Mouse (Mus musculus) CH12.LX (cell line): Measurements from ENCODE around the gene Zbtb11. TPM values are rescaled to one million over a fixed set of nuclear protein-coding genes. Genes with fewer than 3 reads are reported as not detected.

Experiments
- DNase-seq: peaks from one replicate; pipeline ENCODE4 v3.0.0-alpha.2; 2013; ENCODE audit errors: extremely low read depth
- H3K27ac ChIP-seq: 2 replicates; pipeline ENCODE4 v1.5.1; 2012; ENCODE audit warnings: low read depth, mild to moderate bottlenecking, control low read depth, moderate library complexity; ENCODE audit not compliant: insufficient read depth
- H3K27me3 ChIP-seq: replicated peaks from 2 replicates; pipeline ENCODE3; 2012; ENCODE audit warnings: inconsistent platforms
- H3K36me3 ChIP-seq, 2 experiments: replicated peaks in 1 of 2; 2 replicates each; pipeline versions ENCODE3 to v1.6.1; 2012; ENCODE audit warnings: inconsistent platforms in 1 of 2, low read length in 1 of 2, mild to moderate bottlenecking in 1 of 2, mixed read lengths in 1 of 2, moderate library complexity in 1 of 2; ENCODE audit not compliant: control insufficient read depth in 1 of 2, insufficient read depth in 1 of 2
- H3K4me1 ChIP-seq, 2 experiments: 2 replicates each; pipeline ENCODE4 v1.6.1; 2012; ENCODE audit warnings: inconsistent platforms in 1 of 2, moderate library complexity in 1 of 2; ENCODE audit not compliant: insufficient read depth in 2 of 2, control insufficient read depth in 1 of 2
- H3K4me2 ChIP-seq: 2 replicates; pipeline ENCODE4 v1.6.1; 2012; ENCODE audit warnings: low read depth, mild to moderate bottlenecking, control low read depth; ENCODE audit not compliant: poor library complexity, insufficient read depth, severe bottlenecking
- H3K4me3 ChIP-seq, 3 experiments: fragments of 150-350 bp in 1 of 3; sonication (generic) in 1 of 3; replicated peaks in 1 of 3; 2 replicates each; pipeline versions ENCODE3 to v1.5.1; 2011 to 2012; ENCODE audit warnings: low read depth in 2 of 3, low read length in 2 of 3, mild to moderate bottlenecking in 2 of 3, moderate library complexity in 2 of 3, control low read depth in 1 of 3, improper control_type of control experiment in 1 of 3, inconsistent platforms in 1 of 3, mixed read lengths in 1 of 3; ENCODE audit not compliant: poor library complexity in 1 of 3
- H3K79me2 ChIP-seq: replicated peaks from 2 replicates; pipeline ENCODE4 v1.6.1; 2012; ENCODE audit warnings: mild to moderate bottlenecking, moderate library complexity; ENCODE audit not compliant: control insufficient read depth, poor library complexity, insufficient read depth, severe bottlenecking; ENCODE audit errors: extremely low read depth
- H3K9ac ChIP-seq: 2 replicates; pipeline ENCODE4 v1.6.1; 2012; ENCODE audit warnings: low read depth, mild to moderate bottlenecking, control low read depth, moderate library complexity; ENCODE audit not compliant: insufficient read depth
- H3K9me3 ChIP-seq: replicated peaks from 2 replicates; pipeline ENCODE3; 2012; ENCODE audit warnings: low read length, inconsistent platforms, mixed read lengths
- BHLHE40 ChIP-seq: IDR thresholded peaks from 2 replicates; pipeline ENCODE4 v1.6.1; 2011; ENCODE audit warnings: mild to moderate bottlenecking, low read depth, low read length, improper control_type of control experiment
- CHD1 ChIP-seq: IDR thresholded peaks from 2 replicates; pipeline ENCODE4 v1.6.1; 2012; ENCODE audit warnings: low read depth, low read length, improper control_type of control experiment, inconsistent platforms
- CHD2 ChIP-seq: IDR thresholded peaks from 2 replicates; pipeline ENCODE4 v1.6.1; 2011; ENCODE audit warnings: low read length, improper control_type of control experiment
- CTCF ChIP-seq, 2 experiments: IDR thresholded peaks in 1 of 2; conservative IDR thresholded peaks in 1 of 2; 2 replicates each; pipeline ENCODE4 v1.5.1; 2011 to 2012; ENCODE audit warnings: low read depth in 2 of 2, low read length in 2 of 2, improper control_type of control experiment in 1 of 2, inconsistent platforms in 1 of 2, mild to moderate bottlenecking in 1 of 2, moderate library complexity in 1 of 2
- E2F4 ChIP-seq: IDR thresholded peaks from 2 replicates; pipeline ENCODE4 v1.6.1; 2011; ENCODE audit warnings: low read depth, low read length, improper control_type of control experiment; ENCODE audit not compliant: insufficient replicate concordance
- ELF1 ChIP-seq: IDR thresholded peaks from 2 replicates; pipeline ENCODE4 v1.6.1; 2014; ENCODE audit warnings: low read depth, mild to moderate bottlenecking, inconsistent platforms, low read length, improper control_type of control experiment
- EP300 ChIP-seq: IDR thresholded peaks from 2 replicates; pipeline ENCODE4 v1.6.1; 2011; ENCODE audit warnings: low read length, improper control_type of control experiment
- ETS1 ChIP-seq: conservative IDR thresholded peaks from 2 replicates; pipeline ENCODE4 v1.6.1; 2012; ENCODE audit warnings: low read depth, mild to moderate bottlenecking, inconsistent platforms, low read length, improper control_type of control experiment, moderate library complexity
- GABPA ChIP-seq: IDR thresholded peaks from 2 replicates; pipeline ENCODE4 v1.6.1; 2012; ENCODE audit warnings: low read depth, low read length, improper control_type of control experiment, inconsistent platforms; ENCODE audit not compliant: insufficient replicate concordance
- HCFC1 ChIP-seq: IDR thresholded peaks from 2 replicates; pipeline ENCODE4 v1.6.1; 2012; ENCODE audit warnings: low read depth, mild to moderate bottlenecking, inconsistent platforms, low read length, improper control_type of control experiment
- IRF4 ChIP-seq: IDR thresholded peaks from 2 replicates; pipeline ENCODE4 v1.6.1; 2014; ENCODE audit warnings: low read depth, mild to moderate bottlenecking, inconsistent platforms, low read length, improper control_type of control experiment
- JUN ChIP-seq: IDR thresholded peaks from 2 replicates; pipeline ENCODE4 v1.6.1; 2011; ENCODE audit warnings: low read depth, mild to moderate bottlenecking, low read length, improper control_type of control experiment, moderate library complexity; ENCODE audit not compliant: insufficient read depth
- JUND ChIP-seq: conservative IDR thresholded peaks from 2 replicates; pipeline ENCODE4 v1.6.1; 2011; ENCODE audit warnings: low read depth, low read length, improper control_type of control experiment
- KAT2A ChIP-seq: IDR thresholded peaks from 2 replicates; pipeline ENCODE4 v1.6.1; 2012; ENCODE audit warnings: low read length, improper control_type of control experiment, inconsistent platforms; ENCODE audit not compliant: insufficient replicate concordance
- MAFK ChIP-seq: IDR thresholded peaks from 2 replicates; pipeline ENCODE4 v1.6.1; 2011; ENCODE audit warnings: low read length, improper control_type of control experiment; ENCODE audit not compliant: insufficient replicate concordance
- MAX ChIP-seq: IDR thresholded peaks from 2 replicates; pipeline ENCODE4 v1.6.1; 2011; ENCODE audit warnings: low read length, improper control_type of control experiment
- MAZ ChIP-seq: IDR thresholded peaks from 2 replicates; pipeline ENCODE4 v1.6.1; 2012; ENCODE audit warnings: low read depth, mild to moderate bottlenecking, inconsistent platforms, low read length, improper control_type of control experiment, moderate library complexity
- MEF2A ChIP-seq: IDR thresholded peaks from 2 replicates; pipeline ENCODE4 v1.6.1; 2014; ENCODE audit warnings: low read depth, mild to moderate bottlenecking, inconsistent platforms, low read length, improper control_type of control experiment, borderline replicate concordance
- MXI1 ChIP-seq: IDR thresholded peaks from 2 replicates; pipeline ENCODE4 v1.6.1; 2011; ENCODE audit warnings: mild to moderate bottlenecking, low read depth, low read length, improper control_type of control experiment
- NELFE ChIP-seq: IDR thresholded peaks from 2 replicates; pipeline ENCODE4 v1.6.1; 2011; ENCODE audit warnings: low read depth, low read length, improper control_type of control experiment
- NRF1 ChIP-seq: IDR thresholded peaks from 2 replicates; pipeline ENCODE4 v1.6.1; 2014; ENCODE audit warnings: low read depth, mild to moderate bottlenecking, inconsistent platforms, low read length, improper control_type of control experiment, moderate library complexity
- PAX5 ChIP-seq: IDR thresholded peaks from 2 replicates; pipeline ENCODE4 v1.6.1; 2012; ENCODE audit warnings: low read length, inconsistent platforms, mixed read lengths
- POLR2A ChIP-seq: IDR thresholded peaks from 2 replicates; pipeline ENCODE4 v1.6.1; 2011; ENCODE audit warnings: low read depth, mild to moderate bottlenecking, improper control_type of control experiment, low read length
- POLR2AphosphoS2 ChIP-seq: IDR thresholded peaks from 2 replicates; pipeline ENCODE4 v1.6.1; 2011; ENCODE audit warnings: low read depth, low read length, improper control_type of control experiment
- RAD21 ChIP-seq: IDR thresholded peaks from 2 replicates; pipeline ENCODE4 v1.6.1; 2011; ENCODE audit warnings: low read depth, mild to moderate bottlenecking, low read length, improper control_type of control experiment, moderate library complexity
- RCOR1 ChIP-seq: conservative IDR thresholded peaks from 2 replicates; pipeline ENCODE4 v1.6.1; 2012; ENCODE audit warnings: low read depth, mild to moderate bottlenecking, inconsistent platforms, low read length, improper control_type of control experiment
- SIN3A ChIP-seq: IDR thresholded peaks from 2 replicates; pipeline ENCODE4 v1.6.1; 2012; ENCODE audit warnings: low read length, improper control_type of control experiment, inconsistent platforms
- SMC3 ChIP-seq: IDR thresholded peaks from 2 replicates; pipeline ENCODE4 v1.6.1; 2011; ENCODE audit warnings: low read depth, low read length, improper control_type of control experiment
- TBP ChIP-seq: conservative IDR thresholded peaks from 2 replicates; pipeline ENCODE4 v1.6.1; 2011; ENCODE audit warnings: low read depth, low read length, improper control_type of control experiment
- TCF12 ChIP-seq: IDR thresholded peaks from 2 replicates; pipeline ENCODE4 v1.6.1; 2014; ENCODE audit warnings: low read depth, mild to moderate bottlenecking, inconsistent platforms, low read length, improper control_type of control experiment
- UBTF ChIP-seq: IDR thresholded peaks from 2 replicates; pipeline ENCODE4 v1.6.1; 2012; ENCODE audit warnings: low read depth, mild to moderate bottlenecking, inconsistent platforms, low read length, improper control_type of control experiment, moderate library complexity
- USF1 ChIP-seq: IDR thresholded peaks from 2 replicates; pipeline ENCODE4 v1.6.1; 2014; ENCODE audit warnings: low read depth, mild to moderate bottlenecking, inconsistent platforms, low read length, improper control_type of control experiment
- USF2 ChIP-seq: conservative IDR thresholded peaks from 2 replicates; pipeline ENCODE4 v1.6.1; 2011; ENCODE audit warnings: low read depth, low read length, improper control_type of control experiment
- ZC3H11A ChIP-seq: IDR thresholded peaks from 2 replicates; pipeline ENCODE4 v1.6.1; 2012; ENCODE audit warnings: low read depth, mild to moderate bottlenecking, inconsistent platforms, low read length, improper control_type of control experiment
- ZKSCAN1 ChIP-seq: IDR thresholded peaks from 2 replicates; pipeline ENCODE4 v1.6.1; 2012; ENCODE audit warnings: low read depth, inconsistent platforms, low read length, improper control_type of control experiment, borderline replicate concordance
- ZMIZ1 ChIP-seq: IDR thresholded peaks from 2 replicates; pipeline ENCODE4 v1.6.1; 2012; ENCODE audit warnings: low read depth, mild to moderate bottlenecking, inconsistent platforms, low read length, improper control_type of control experiment
- ZNF384 ChIP-seq: IDR thresholded peaks from 2 replicates; pipeline ENCODE4 v1.6.1; 2012; ENCODE audit warnings: low read depth, low read length, improper control_type of control experiment, inconsistent platforms
- dilution Hi-C: fragments of 300-500 bp; cut with MboI; formaldehyde crosslinking; loops from 2 replicates; pipeline ENCODE4 v1.14.3; 2020; ENCODE audit warnings: low sequenced_read_pairs; ENCODE audit not compliant: extremely low pct_unique_long_range_greater_than_20kb, extremely low pct_ligation_motif_present
- in situ Hi-C: fragments of 300-500 bp; cut with MboI; formaldehyde crosslinking; loops from 3 replicates; pipeline ENCODE4 v1.14.3; 2019; ENCODE audit warnings: low sequenced_read_pairs, low pct_ligation_motif_present, low pct_unique_long_range_greater_than_20kb, mixed read lengths
- polyA plus RNA-seq: library from polyadenylated mRNA; unstranded; fragments of >175 nt; gene quantifications from 2 replicates; pipeline ENCODE4 v1.2.1, GENCODE M21; 2012; ENCODE audit warnings: low read depth; ENCODE audit not compliant: insufficient read length
- total RNA-seq, 2 experiments: library from RNA; depleted of rRNA; stranded (reverse); fragments of 300-350 nt in 1 of 2; fragments of >200 nt in 1 of 2; gene quantifications; 2 replicates each; pipeline ENCODE4 v1.2.3; 2012 to 2014

The Zbtb11 gene
- 21.4 and 25.6 TPM in 2 replicates for total RNA-seq (2012; rRNA removed)
- 33.0 and 35.5 TPM in 2 replicates for total RNA-seq (2014; rRNA removed)
- 17.7 and 19.8 TPM in 2 replicates for polyA plus RNA-seq

DNA sequence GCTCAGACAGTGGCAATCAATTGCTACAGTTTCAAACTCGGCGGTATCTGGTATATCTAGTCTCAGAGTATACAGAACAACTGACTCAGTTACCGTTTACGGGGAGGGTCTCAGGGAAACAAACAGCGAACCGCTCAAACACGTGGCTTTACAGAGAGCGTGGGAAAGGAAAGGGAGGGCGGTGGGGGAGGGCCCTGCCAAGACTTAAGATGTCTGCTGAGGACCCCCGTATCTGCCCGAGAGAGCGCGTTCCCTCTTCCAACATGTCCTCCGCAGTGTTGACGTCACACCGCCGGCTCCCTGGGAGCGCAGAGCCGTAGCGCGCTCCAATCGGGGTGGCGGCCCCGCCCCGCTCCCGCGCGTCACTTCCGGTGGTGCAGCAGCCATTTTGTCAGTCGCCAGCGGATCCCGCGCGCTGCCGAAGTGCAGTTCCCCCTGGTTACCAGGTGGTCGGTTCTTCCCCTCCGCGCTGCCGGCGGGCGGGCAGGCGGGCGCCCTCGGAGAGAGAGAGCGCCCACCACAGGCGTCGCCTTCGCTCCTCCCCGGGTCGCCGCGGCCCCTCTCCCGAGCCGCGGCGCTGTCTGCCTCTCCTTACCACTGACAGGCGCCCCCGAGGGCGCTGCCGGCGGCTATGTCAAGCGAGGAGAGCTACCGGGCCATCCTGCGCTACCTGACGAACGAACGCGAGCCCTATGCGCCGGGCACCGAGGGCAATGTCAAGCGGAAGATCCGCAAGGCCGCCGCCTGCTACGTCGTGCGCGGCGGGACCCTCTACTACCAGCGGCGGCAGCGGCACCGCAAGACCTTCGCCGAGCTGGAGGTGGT, at the start of gene Zbtb11:
TSS of gene Zbtb11 (plus strand) at position 453 of the 825 bp plus-strand sequence.
- H3K4me3 ChIP-seq, result peak within 1 kb of the TSS; percentile 78 to 99 (median 98)
- peak within 1 kb of the TSS; percentile 82 for H3K4me2 ChIP-seq
- no peaks in the 10 kb centered on the region for H3K9me3 ChIP-seq
- peaks cover 82% of the 10 kb centered on the region for H3K79me2 ChIP-seq
- peak; percentile 100 for DNase-seq
- peak within 1 kb of the TSS; percentile 83 for H3K27ac ChIP-seq
- dilution Hi-C loops (no loop called here), in situ Hi-C loops (loop anchor here (10.0 kb wide), 1 partner anchor 91 kb away; no protein-coding TSS in a partner anchor)
- H3K9ac ChIP-seq, result peak within 1 kb of the TSS; percentile 91
- peaks cover 28 to 59% of the 10 kb centered on the region in 2 experiments for H3K36me3 ChIP-seq
- H3K4me1 ChIP-seq, result peaks cover 3 to 55% of the 10 kb centered on the region in 2 experiments
- H3K27me3 ChIP-seq, result no peaks in the 10 kb centered on the region
- TF ChIP-seq JUND, result no peak; the same call in 1 of the 2 replicates
- TF ChIP-seq EP300, result no peak
- TF ChIP-seq ZC3H11A, result no peak
- peak; percentile 82 for TF ChIP-seq MEF2A
- TF ChIP-seq TCF12, result peak; percentile 84
- peak; percentile 81 for TF ChIP-seq IRF4
- peak; percentile 83 for TF ChIP-seq ELF1
- TF ChIP-seq USF2, result no peak
- no peak for TF ChIP-seq CTCF (conservative IDR thresholded peaks at IDR 0.05 in 1 of 2, IDR thresholded peaks at IDR 0.05 in 1 of 2; ENCODE audit: low read depth in 2 of 2, low read length in 2 of 2)
- TF ChIP-seq GABPA, result peak; percentile 36; the same call in 1 of the 2 replicates
- peak; percentile 88 for TF ChIP-seq ZMIZ1
- TF ChIP-seq ZNF384, result peak; percentile 31; the same call in 1 of the 2 replicates
- peak; percentile 97 for TF ChIP-seq POLR2AphosphoS2
- peak; percentile 74; the same call in 1 of the 2 replicates for TF ChIP-seq RCOR1
- TF ChIP-seq SMC3, result no peak
- TF ChIP-seq CHD1, result no peak
- TF ChIP-seq JUN, result no peak
- TF ChIP-seq BHLHE40, result peak; percentile 59
- peak; percentile 90 for TF ChIP-seq KAT2A
- no peak for TF ChIP-seq PAX5
- TF ChIP-seq ETS1, result peak; percentile 60; the same call in 1 of the 2 replicates
- TF ChIP-seq POLR2A, result peak; percentile 81; the same call in 1 of the 2 replicates
- peak; percentile 92 for TF ChIP-seq HCFC1
- peak; percentile 86 for TF ChIP-seq NRF1
- peak; percentile 100 for TF ChIP-seq MAX
- TF ChIP-seq USF1, result peak; percentile 51; the same call in 1 of the 2 replicates
- TF ChIP-seq TBP, result peak; percentile 70; the same call in 1 of the 2 replicates
- TF ChIP-seq UBTF, result no peak; the same call in 1 of the 2 replicates
- TF ChIP-seq NELFE, result peak; percentile 81
- no peak for TF ChIP-seq RAD21
- peak; percentile 78 for TF ChIP-seq MAZ
- TF ChIP-seq E2F4, result peak; percentile 37; the same call in 1 of the 2 replicates
- no peak for TF ChIP-seq ZKSCAN1
- no peak for TF ChIP-seq MAFK
- peak; percentile 84 for TF ChIP-seq CHD2
- TF ChIP-seq MXI1, result peak; percentile 100
- peak; percentile 98 for TF ChIP-seq SIN3A
